Mouse (Mus musculus): ENCODE results near the gene St14.
"Not testable (repeated sequence)": the region's sequence is repeated elsewhere in the genome, so short reads cannot be mapped to it uniquely, and the experiment has no call there.

Gene St14

DNA sequence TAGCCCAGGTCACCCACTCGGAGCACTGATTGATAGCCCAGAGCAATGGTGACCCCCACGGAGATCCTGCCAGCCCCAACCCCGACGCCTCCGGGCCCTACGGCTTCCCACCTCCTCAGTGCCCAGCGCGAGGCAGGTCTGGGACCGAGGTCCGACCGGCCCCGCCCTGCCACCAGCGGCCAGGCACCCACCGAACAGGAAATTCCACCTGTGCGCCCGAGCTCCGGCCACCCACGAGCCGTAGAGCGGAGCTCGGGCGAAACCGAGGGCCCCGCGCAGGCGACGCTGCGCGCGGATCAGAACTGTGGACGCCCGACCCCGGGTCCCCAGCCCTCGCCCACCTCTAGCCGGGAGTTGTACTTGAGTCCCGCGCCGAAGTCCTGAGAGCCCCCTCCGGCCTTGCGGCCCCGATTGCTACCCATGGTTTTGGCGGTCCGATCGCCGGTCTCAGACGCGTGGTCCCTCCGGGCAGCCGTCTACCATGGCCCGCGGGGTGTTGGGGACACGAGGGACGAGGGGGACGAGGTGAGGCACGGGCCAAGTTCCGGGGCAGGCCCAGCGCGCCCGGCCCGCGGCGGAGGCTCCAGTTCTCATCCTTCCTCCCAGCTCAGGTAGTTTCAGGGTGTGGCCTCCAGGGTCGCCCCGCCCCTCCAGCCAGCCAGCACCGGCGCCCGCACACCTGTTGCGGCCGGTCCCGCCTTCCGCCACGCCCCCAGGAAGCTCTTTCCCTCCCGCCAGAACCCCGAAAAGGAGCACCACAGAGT, at the start of gene St14:
Gene St14 (minus strand): TSS at position 649 of the 764 bp plus-strand sequence.
- DNase-seq (ENCODE audit: low spot score in 2 of 2), result no peak

- peak in 1 of 2 experiments; percentile 38 for DNase-seq (ENCODE audit: low spot score in 2 of 2)
Observed at GRCm38 (mm10) chr9:31177692-31178091, 46.0 kb upstream of the St14 start.

- DNase-seq (ENCODE audit: low spot score in 2 of 2), result peak; percentile 81 to 82
Observed at GRCm38 (mm10) chr9:31176379-31177130, 44.9 kb upstream of the St14 start.

DNA sequence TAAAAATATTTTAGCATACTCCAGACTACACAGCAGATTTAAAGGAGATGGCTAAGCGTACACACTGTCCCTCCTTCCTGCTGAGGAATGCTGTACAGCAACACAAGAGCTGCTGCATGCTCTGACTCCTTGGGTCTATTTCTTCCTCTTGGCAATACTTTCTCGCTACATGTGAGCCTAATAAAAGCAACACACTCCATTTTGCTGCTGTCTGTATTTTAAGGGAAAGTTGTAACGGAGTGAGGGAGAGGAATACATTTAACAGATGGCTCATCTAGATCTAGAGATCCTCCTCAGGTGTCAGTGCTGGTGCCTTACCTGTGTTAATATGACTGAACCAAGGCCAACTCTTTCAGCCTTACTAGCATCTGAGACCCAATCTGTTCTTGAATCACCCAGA, 44.3 kb upstream of the St14 start:
- DNase-seq (ENCODE audit: low spot score in 2 of 2), result no peak

DNA sequence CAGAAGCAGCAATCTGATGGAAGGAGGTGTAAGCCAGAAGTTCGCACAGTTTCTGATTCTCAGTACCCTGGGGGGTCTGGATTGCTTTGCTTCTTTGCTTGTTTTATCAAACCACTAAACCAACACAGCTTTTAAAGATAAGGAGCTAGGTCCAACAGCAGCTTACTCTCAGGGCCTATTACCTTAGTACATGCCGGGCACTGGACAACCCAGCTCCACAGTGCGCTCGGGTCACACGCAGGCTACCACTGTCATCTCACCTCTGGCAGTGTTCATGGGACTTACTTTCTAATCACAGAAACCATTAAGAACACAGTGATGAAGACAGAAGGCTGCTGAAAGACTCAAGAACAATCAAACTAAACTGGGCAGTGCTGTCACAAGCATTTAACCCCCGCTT, 43.7 kb upstream of the St14 start:
- no peak for DNase-seq (ENCODE audit: low spot score in 2 of 2)

GRCm38 (mm10) chr9:31168356-31169093, 36.9 kb upstream of the St14 start:
- DNase-seq (ENCODE audit: low spot score in 2 of 2), result no peak

GRCm38 (mm10) chr9:31167305-31167704, 35.7 kb upstream of the St14 start:
- DNase-seq (ENCODE audit: low spot score in 2 of 2), result no peak

DNA sequence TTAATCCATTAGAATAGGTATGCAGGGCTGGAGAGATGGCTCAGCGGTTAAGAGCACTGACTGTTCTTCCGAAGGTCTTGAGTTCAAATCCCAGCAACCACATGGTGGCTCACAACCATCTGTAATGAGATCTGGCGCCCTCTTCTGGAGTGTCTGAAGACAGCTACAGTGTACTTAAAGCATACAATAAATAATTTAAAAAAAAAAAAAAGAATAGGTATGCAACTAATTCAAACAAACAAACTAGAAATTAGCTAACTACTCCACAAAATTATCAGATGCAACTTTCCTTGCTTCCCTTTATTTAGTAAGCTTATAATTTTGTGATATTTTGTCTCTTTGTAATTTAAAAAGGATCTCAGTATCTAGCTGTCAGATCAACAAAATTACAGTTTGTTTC, 33.9 kb upstream of the St14 start:
- DNase-seq (ENCODE audit: low spot score in 2 of 2), result not testable (repeated sequence)

DNA sequence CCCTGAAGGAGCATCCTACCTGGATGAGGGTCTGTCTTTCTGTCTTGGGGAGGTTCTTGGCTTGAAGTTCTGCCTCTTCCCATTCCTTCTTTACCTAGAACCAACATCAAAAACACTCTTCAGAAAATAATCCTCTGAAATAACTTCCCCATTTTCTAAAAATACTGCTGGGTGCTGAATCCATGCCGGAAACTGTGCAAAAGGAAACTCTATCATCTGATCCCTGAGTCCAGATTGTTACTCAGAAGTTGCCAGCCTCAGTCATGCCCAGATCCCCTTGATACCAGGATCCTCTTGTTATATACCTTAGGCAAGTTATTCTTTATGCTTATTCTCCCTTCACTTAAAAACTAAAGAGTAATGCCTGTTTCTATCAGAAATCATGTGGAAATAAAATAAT, 31.7 kb upstream of the St14 start:
- no peak for DNase-seq (ENCODE audit: low spot score in 2 of 2)

DNA sequence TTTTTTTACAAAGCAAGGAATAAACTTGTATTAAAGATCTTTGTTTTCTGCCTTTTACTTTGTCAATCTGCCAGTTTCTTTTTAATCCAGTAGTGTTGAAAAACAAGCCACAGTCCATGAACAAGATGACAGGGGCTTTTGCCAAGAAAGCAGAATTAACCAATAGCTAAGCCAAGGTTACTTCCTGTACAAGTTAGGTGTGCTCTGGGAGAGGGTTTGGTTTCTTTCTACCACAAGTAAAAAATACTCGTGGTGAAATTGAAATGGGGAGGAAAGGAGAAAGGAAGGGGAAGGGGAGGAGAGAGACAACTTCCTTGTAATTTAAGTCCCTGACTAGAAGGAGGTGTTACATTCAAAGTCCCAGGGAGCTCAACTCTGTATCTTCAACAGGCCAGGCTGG, 31.3 kb upstream of the St14 start:
- no peak for DNase-seq (ENCODE audit: low spot score in 2 of 2)

DNA sequence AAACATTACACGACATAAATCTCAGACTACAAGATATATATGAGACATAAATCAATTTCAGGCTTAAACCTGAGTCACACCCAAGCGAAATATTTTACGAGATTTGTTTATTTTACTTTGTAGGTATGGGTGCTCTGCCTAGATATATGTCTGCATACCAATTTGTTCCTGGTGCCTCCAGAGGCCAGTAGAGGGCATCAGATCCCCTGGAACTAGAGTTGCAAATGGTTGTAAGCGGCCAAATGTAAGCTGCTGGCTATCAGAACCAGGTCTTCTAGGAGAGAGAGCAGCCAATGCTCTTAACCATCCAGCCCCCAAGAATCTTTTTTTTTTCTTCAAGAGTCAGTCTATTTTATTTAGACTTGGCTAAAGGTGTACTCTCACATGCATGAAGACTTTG, 28.3 kb upstream of the St14 start:
- no peak for DNase-seq (ENCODE audit: low spot score in 2 of 2)

- DNase-seq (ENCODE audit: low spot score in 2 of 2), result no peak
Observed at GRCm38 (mm10) chr9:31156594-31156993, 24.9 kb upstream of the St14 start.

GRCm38 (mm10) chr9:31151050-31151449, 19.4 kb upstream of the St14 start:
- no peak for DNase-seq (ENCODE audit: low spot score in 2 of 2)

GRCm38 (mm10) chr9:31148135-31148534, 16.5 kb upstream of the St14 start:
- DNase-seq (ENCODE audit: low spot score in 2 of 2), result no peak

DNA sequence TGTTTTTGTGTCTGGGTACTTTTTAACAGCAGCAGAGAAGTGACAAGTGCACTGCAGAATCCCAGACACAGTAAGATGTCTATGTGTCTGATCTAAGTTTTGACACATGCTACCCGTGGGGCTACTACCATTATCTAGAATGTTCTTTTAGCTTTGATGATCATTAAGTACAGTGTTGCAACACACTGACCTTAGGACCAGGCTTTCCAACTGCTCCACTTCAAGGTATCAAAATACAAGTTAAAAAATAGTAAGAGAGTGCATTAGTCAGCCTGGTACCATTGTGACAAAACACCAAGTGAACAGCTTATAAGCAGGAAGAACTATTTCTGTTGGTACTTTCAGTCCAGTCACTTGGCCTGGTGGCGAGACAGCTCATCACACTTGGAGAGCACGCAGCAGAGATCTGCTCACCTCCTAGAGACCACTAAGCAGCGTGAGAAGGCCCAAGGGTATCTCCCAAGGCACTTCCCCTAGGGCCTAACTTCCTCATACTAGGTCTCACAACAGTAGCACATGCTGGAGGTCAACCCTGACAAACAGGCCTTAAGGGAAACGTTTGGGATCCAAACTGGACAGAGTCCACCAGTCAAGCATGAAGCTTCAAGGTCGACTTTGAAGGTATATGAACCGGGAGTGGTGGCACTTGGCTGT, 13.7 kb upstream of the St14 start:
- DNase-seq (ENCODE audit: low spot score in 2 of 2), result peak in 1 of 2 experiments; percentile 34

DNA sequence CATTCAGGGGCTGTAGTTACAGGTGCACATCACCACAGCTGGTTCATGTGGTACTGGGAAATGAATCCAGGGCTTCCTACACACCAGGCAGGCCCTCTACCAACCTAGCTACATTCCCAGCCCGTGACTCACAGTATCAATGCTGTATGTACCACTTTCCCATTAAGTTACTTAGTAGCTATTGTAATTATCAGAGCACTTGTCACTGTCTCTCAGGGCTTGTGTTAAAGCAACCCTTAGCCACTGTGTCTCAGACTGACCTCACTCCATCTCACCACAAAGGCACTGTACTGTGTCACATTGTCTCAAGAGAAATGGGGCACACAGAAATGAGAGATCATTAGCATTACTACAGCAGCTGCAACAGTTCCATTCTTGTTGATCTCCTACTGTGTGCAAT, 11.3 kb upstream of the St14 start:
- DNase-seq (ENCODE audit: low spot score in 2 of 2), result no peak

- no peak for DNase-seq (ENCODE audit: low spot score in 2 of 2)
Observed at GRCm38 (mm10) chr9:31133131-31133530, 1.5 kb upstream of the St14 start.

DNA sequence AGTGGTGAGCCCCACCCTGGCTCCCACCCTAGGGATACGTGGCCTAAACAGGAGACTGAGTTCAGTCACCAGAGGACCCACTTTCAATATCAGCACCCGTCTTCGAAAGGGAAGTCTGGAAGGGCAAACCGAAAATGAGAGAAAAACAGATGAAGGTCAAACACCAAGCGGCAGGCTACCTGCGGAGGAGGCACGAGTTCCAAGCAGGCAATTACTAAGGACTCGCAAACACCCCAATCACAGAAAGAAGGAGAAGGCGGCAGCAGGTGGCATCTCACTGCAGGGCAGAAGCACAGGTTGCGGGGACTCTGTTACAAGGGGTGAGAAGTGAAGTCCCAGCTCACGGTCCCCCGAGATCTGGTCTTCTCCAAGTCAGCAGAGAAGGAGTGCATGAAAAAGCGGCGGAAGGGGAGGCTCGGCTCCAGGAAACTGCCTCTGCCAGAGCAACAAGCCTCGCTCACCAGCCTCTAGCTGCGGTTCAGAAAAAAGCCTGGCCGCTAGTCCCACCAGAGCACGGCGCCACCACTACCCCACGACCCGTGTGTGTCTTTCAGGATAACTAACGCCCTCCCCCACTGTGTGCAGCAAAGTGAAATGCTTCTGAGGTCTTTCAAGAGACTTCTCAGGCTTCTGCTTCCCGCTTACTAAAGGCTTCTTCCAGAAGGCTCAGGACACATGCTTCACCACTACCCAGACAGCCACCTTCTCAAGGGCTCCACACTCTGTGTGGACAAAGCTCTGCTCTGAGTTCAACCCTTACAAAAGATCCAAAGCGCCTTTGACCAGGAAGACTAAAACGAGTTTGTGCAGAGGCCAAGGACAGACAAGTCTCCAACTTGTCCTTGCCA, 1.1 kb downstream of the St14 start:
- DNase-seq (ENCODE audit: low spot score in 2 of 2), result no peak

DNA sequence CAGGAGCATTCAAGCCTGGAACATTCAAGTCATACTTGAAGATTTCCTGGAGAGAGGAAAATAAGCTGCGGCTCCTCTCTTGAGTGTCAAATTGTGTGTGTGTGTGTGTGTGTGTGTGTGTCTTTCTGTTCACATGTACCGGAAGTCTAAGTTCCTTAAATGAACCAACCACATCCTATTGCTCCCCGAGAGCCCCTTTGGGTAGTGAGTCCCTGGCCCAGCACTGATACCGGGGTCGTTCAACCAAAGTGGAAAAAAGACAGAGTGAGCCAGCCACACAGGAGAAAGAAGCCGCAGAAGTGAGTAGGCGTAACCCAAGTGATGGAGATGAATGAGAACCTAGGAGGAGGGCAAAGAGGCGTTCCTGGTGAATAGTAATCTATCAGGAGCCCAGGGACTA, 1.7 kb downstream of the St14 start:
- no peak for DNase-seq (ENCODE audit: low spot score in 2 of 2)

DNA sequence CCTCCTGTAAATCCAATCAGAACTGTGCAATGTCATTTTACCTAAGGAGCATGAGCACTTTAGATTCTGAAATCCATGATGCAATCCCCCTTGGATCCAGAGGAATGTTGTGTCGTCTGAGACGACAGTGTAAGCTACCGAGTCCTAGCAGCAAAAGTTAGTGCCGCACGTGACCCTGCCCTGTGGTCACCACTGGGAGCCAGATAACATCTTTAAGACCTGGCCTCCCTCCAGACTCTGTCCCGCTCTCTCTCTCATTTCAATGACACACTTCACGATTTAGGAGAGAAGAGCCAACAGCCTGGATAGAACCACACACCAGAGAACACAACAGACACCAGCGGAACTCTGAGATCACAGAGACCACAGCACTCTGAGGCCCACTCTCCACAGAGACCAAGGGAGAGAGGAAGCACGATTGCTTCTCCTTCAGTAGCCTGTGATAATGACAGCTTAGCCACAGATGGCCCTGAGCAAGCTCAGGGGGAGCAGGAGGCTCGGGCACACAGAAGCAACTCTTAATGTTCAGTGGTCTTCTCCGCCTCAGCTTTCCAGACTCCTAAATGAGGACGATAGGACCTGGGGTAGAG, 3.7 kb downstream of the St14 start:
- no peak for DNase-seq (ENCODE audit: low spot score in 2 of 2)

- DNase-seq (ENCODE audit: low spot score in 2 of 2), result no peak
Observed at GRCm38 (mm10) chr9:31126079-31126478, 5.6 kb downstream of the St14 start.
